Mouse (Mus musculus): ENCODE measurements around the gene Apobec1.

- no peak for TF ChIP-seq POLR2A (IDR thresholded peaks at IDR 0.05; ENCODE audit: borderline replicate concordance, insufficient read depth, low read length)
- no peak for TF ChIP-seq CTCF (IDR thresholded peaks at IDR 0.05; ENCODE audit: borderline replicate concordance, insufficient read depth, low read depth, low read length)
These were observed 68.2 kb downstream of the Apobec1 start for GRCm38 (mm10) chr6:122534032-122534431.

Measured in cerebellum, adult 2 months (tissue).